Mouse (Mus musculus): ENCODE measurements around the gene Acyp1. TPM values are rescaled to one million over a fixed set of nuclear protein-coding genes. Genes with fewer than 3 reads are reported as not detected.

Gene Acyp1
- total RNA-seq, 1 experiment: 15.0 TPM

- Histone ChIP-seq H3K36me3 (ENCODE audit: control insufficient read depth, insufficient read depth, low read length, poor library complexity, severe bottlenecking) (peaks cover 7% of the 10 kb centered on the region; the same call in 1 of the 2 replicates), H3K27ac (ENCODE audit: insufficient read depth, low read depth, low read length, poor library complexity, severe bottlenecking) (no peak overlapping the region), H3K9ac (ENCODE audit: insufficient read depth, low read depth, low read length, poor library complexity, severe bottlenecking) (peak overlapping the region; percentile 93), H3K4me1 (ENCODE audit: control insufficient read depth in 2 of 2, insufficient read depth in 2 of 2, low read length in 2 of 2, poor library complexity in 1 of 2) (peaks cover 2 to 3% of the 10 kb centered on the region in 2 experiments; a peak in 2 of 4 replicates), H3K4me3 (ENCODE audit: insufficient read depth in 1 of 2, low read depth in 1 of 2, low read length in 2 of 2, poor library complexity in 1 of 2, severe bottlenecking in 1 of 2) (peak overlapping the region; percentile 90 to 93), H3K9me3 (ENCODE audit: control insufficient read depth, insufficient read depth, low read depth, low read length) (no peaks in the 10 kb centered on the region)
- no peak for DNase-seq (ENCODE audit: low read depth, low spot score)
- TF ChIP-seq CHD2 (IDR thresholded peaks at IDR 0.05; ENCODE audit: low read depth, low read length): no peak
- TF ChIP-seq ZC3H11A (IDR thresholded peaks at IDR 0.05; ENCODE audit: borderline replicate concordance, low read depth, low read length): no peak
- no peak for TF ChIP-seq ZNF384 (IDR thresholded peaks at IDR 0.05; ENCODE audit: low read depth, low read length)
- TF ChIP-seq MAFK (IDR thresholded peaks at IDR 0.05; ENCODE audit: insufficient read depth, low read depth, low read length): no peak
- no peak for TF ChIP-seq HCFC1 (IDR thresholded peaks at IDR 0.05; ENCODE audit: borderline replicate concordance, insufficient read depth, low read length)
- in situ Hi-C loops (cut with MboI; ENCODE audit: low sequenced_read_pairs in 2 of 2, unreplicated experiment in 2 of 2): no loop called here
These were observed 8.7 kb downstream of the Acyp1 start for GRCm38 (mm10) chr12:85279396-85280080.

- Histone ChIP-seq H3K27ac (ENCODE audit: insufficient read depth, low read depth, low read length, poor library complexity, severe bottlenecking) (no peak overlapping the region), H3K9ac (ENCODE audit: insufficient read depth, low read depth, low read length, poor library complexity, severe bottlenecking) (no peak overlapping the region), H3K4me3 (ENCODE audit: insufficient read depth in 1 of 2, low read depth in 1 of 2, low read length in 2 of 2, poor library complexity in 1 of 2, severe bottlenecking in 1 of 2) (no peak overlapping the region), H3K4me1 (ENCODE audit: control insufficient read depth in 2 of 2, insufficient read depth in 2 of 2, low read length in 2 of 2, poor library complexity in 1 of 2) (peaks cover 2 to 3% of the 10 kb centered on the region in 2 experiments; a peak in 3 of 4 replicates), H3K9me3 (ENCODE audit: control insufficient read depth, insufficient read depth, low read depth, low read length) (no peaks in the 10 kb centered on the region), H3K36me3 (ENCODE audit: control insufficient read depth, insufficient read depth, low read length, poor library complexity, severe bottlenecking) (peaks cover 7% of the 10 kb centered on the region; the same call in 1 of the 2 replicates)
- no peak for DNase-seq (ENCODE audit: low read depth, low spot score)
- in situ Hi-C loops (cut with MboI; ENCODE audit: low sequenced_read_pairs in 2 of 2, unreplicated experiment in 2 of 2): no loop called here
- no peak for TF ChIP-seq MAFK (IDR thresholded peaks at IDR 0.05; ENCODE audit: insufficient read depth, low read depth, low read length)
- no peak for TF ChIP-seq ZC3H11A (IDR thresholded peaks at IDR 0.05; ENCODE audit: borderline replicate concordance, low read depth, low read length)
- TF ChIP-seq ZNF384 (IDR thresholded peaks at IDR 0.05; ENCODE audit: low read depth, low read length): no peak
- TF ChIP-seq HCFC1 (IDR thresholded peaks at IDR 0.05; ENCODE audit: borderline replicate concordance, insufficient read depth, low read length): no peak
- TF ChIP-seq CHD2 (IDR thresholded peaks at IDR 0.05; ENCODE audit: low read depth, low read length): no peak
These were observed 9.3 kb downstream of the Acyp1 start for GRCm38 (mm10) chr12:85278919-85279318.

- no peak overlapping the region for H3K27ac ChIP-seq (ENCODE audit: insufficient read depth, low read depth, low read length, poor library complexity, severe bottlenecking)
- H3K9ac ChIP-seq (ENCODE audit: insufficient read depth, low read depth, low read length, poor library complexity, severe bottlenecking): no peak overlapping the region
- in situ Hi-C loops (cut with MboI; ENCODE audit: low sequenced_read_pairs in 2 of 2, unreplicated experiment in 2 of 2): no loop called here
- no peaks in the 10 kb centered on the region for H3K9me3 ChIP-seq (ENCODE audit: control insufficient read depth, insufficient read depth, low read depth, low read length)
- TF ChIP-seq ZNF384 (IDR thresholded peaks at IDR 0.05; ENCODE audit: low read depth, low read length): no peak
- no peak for TF ChIP-seq CHD2 (IDR thresholded peaks at IDR 0.05; ENCODE audit: low read depth, low read length)
- no peak for TF ChIP-seq MAFK (IDR thresholded peaks at IDR 0.05; ENCODE audit: insufficient read depth, low read depth, low read length)
- TF ChIP-seq HCFC1 (IDR thresholded peaks at IDR 0.05; ENCODE audit: borderline replicate concordance, insufficient read depth, low read length): no peak
- no peak for TF ChIP-seq ZC3H11A (IDR thresholded peaks at IDR 0.05; ENCODE audit: borderline replicate concordance, low read depth, low read length)
- H3K4me1 ChIP-seq (ENCODE audit: control insufficient read depth in 2 of 2, insufficient read depth in 2 of 2, low read length in 2 of 2, poor library complexity in 1 of 2): peaks cover 8 to 12% of the 10 kb centered on the region in 2 experiments
- H3K4me3 ChIP-seq (ENCODE audit: insufficient read depth in 1 of 2, low read depth in 1 of 2, low read length in 2 of 2, poor library complexity in 1 of 2, severe bottlenecking in 1 of 2): no peak overlapping the region
- H3K36me3 ChIP-seq (ENCODE audit: control insufficient read depth, insufficient read depth, low read length, poor library complexity, severe bottlenecking): peaks cover 7% of the 10 kb centered on the region; the same call in 1 of the 2 replicates
- DNase-seq (ENCODE audit: low read depth, low spot score): no peak
These were observed 12.0 kb downstream of the Acyp1 start for GRCm38 (mm10) chr12:85276273-85276672.

GRCm38 (mm10) chr12:85273508-85273907, 14.7 kb downstream of the Acyp1 start:
- H3K9ac ChIP-seq (ENCODE audit: insufficient read depth, low read depth, low read length, poor library complexity, severe bottlenecking): 0 out of 2 replicates have a peak overlapping the region, but pooled peaks have one; percentile 16

More at GRCm38 (mm10) chr12:85273508-85273907, 14.7 kb downstream of the Acyp1 start:
- Histone ChIP-seq H3K9me3 (ENCODE audit: control insufficient read depth, insufficient read depth, low read depth, low read length) (no peaks in the 10 kb centered on the region), H3K36me3 (ENCODE audit: control insufficient read depth, insufficient read depth, low read length, poor library complexity, severe bottlenecking) (peaks cover 4% of the 10 kb centered on the region; the same call in 1 of the 2 replicates), H3K4me3 (ENCODE audit: insufficient read depth in 1 of 2, low read depth in 1 of 2, low read length in 2 of 2, poor library complexity in 1 of 2, severe bottlenecking in 1 of 2) (no peak overlapping the region), H3K4me1 (ENCODE audit: control insufficient read depth in 2 of 2, insufficient read depth in 2 of 2, low read length in 2 of 2, poor library complexity in 1 of 2) (peaks cover 12% of the 10 kb centered on the region in 2 experiments), H3K27ac (ENCODE audit: insufficient read depth, low read depth, low read length, poor library complexity, severe bottlenecking) (peak overlapping the region; percentile 84)
- TF ChIP-seq ZNF384 (IDR thresholded peaks at IDR 0.05; ENCODE audit: low read depth, low read length): no peak
- TF ChIP-seq MAFK (IDR thresholded peaks at IDR 0.05; ENCODE audit: insufficient read depth, low read depth, low read length): no peak
- no peak for TF ChIP-seq ZC3H11A (IDR thresholded peaks at IDR 0.05; ENCODE audit: borderline replicate concordance, low read depth, low read length)
- no peak for TF ChIP-seq CHD2 (IDR thresholded peaks at IDR 0.05; ENCODE audit: low read depth, low read length)
- in situ Hi-C loops (cut with MboI; ENCODE audit: low sequenced_read_pairs in 2 of 2, unreplicated experiment in 2 of 2): no loop called here
- DNase-seq (ENCODE audit: low read depth, low spot score): no peak

Data from ES-E14 (cell line).